Mouse (Mus musculus): ENCODE measurements around the gene Stpg3. TPM values are rescaled to one million over a fixed set of nuclear protein-coding genes. Genes with fewer than 3 reads are reported as not detected.

Gene Stpg3
- polyA plus RNA-seq, 1 experiment from 2014 or later = not detected

GRCm38 (mm10) chr2:25170326-25171100 is 43.9 kb downstream of the Stpg3 start:
- Histone ChIP-seq H3K9ac (ENCODE audit: low read depth, low read length) (no peak overlapping the region), H3K4me2 (replicated peaks; ENCODE audit: low read depth, low read length) (no peak overlapping the region), H3K4me1 (replicated peaks; ENCODE audit: control insufficient read depth, insufficient read depth, low read length) (peaks cover 33% of the 10 kb centered on the region), H3K9me3 (ENCODE audit: control insufficient read depth, low read length) (no peaks in the 10 kb centered on the region), H3K36me3 (ENCODE audit: control insufficient read depth, insufficient read depth, low read length) (no peaks in the 10 kb centered on the region), H3K4me3 (ENCODE audit: low read depth, low read length) (no peak overlapping the region), H3K27ac (ENCODE audit: low read depth, low read length) (peak overlapping the region; percentile 36; the same call in 1 of the 2 replicates), H3K27me3 (ENCODE audit: control insufficient read depth, insufficient read depth, low read length) (no peaks in the 10 kb centered on the region; the same call in 1 of the 2 replicates)
- DNase-seq (ENCODE audit: low spot score) = no peak
- WGBS = 75% methylated on average over 10 of the region's 10 CpGs
- no peak for ATAC-seq (ENCODE audit: low FRiP score)

- 9% methylated on average over 5 of the region's 5 CpGs for WGBS
- Histone ChIP-seq H3K4me1 (replicated peaks; ENCODE audit: control insufficient read depth, insufficient read depth, low read length) (peaks cover 28% of the 10 kb centered on the region), H3K4me3 (ENCODE audit: low read depth, low read length) (0 out of 2 replicates have a peak overlapping the region, but pooled peaks have one; percentile 8), H3K9me3 (ENCODE audit: control insufficient read depth, low read length) (no peaks in the 10 kb centered on the region), H3K9ac (ENCODE audit: low read depth, low read length) (no peak overlapping the region), H3K4me2 (replicated peaks; ENCODE audit: low read depth, low read length) (0 out of 2 replicates have a peak overlapping the region, but pooled peaks have one; percentile 2), H3K27ac (ENCODE audit: low read depth, low read length) (peak overlapping the region; percentile 86), H3K27me3 (ENCODE audit: control insufficient read depth, insufficient read depth, low read length) (no peaks in the 10 kb centered on the region; the same call in 1 of the 2 replicates), H3K36me3 (ENCODE audit: control insufficient read depth, insufficient read depth, low read length) (no peaks in the 10 kb centered on the region)
- ATAC-seq (ENCODE audit: low FRiP score) = no peak
- DNase-seq (ENCODE audit: low spot score) = peak; percentile 70
Measured at GRCm38 (mm10) chr2:25169778-25170177, 44.7 kb downstream of the Stpg3 start.

GRCm38 (mm10) chr2:25168665-25168978 is 45.8 kb downstream of the Stpg3 start:
- WGBS = 9% methylated on average over 2 of the region's 2 CpGs
- no peak; the same call in 1 of the 2 replicates for ATAC-seq (ENCODE audit: low FRiP score)
- Histone ChIP-seq H3K27ac (ENCODE audit: low read depth, low read length) (peak overlapping the region; percentile 86), H3K4me1 (replicated peaks; ENCODE audit: control insufficient read depth, insufficient read depth, low read length) (peaks cover 32% of the 10 kb centered on the region), H3K4me3 (ENCODE audit: low read depth, low read length) (peak overlapping the region; percentile 28), H3K36me3 (ENCODE audit: control insufficient read depth, insufficient read depth, low read length) (no peaks in the 10 kb centered on the region), H3K4me2 (replicated peaks; ENCODE audit: low read depth, low read length) (peak overlapping the region; percentile 49), H3K27me3 (ENCODE audit: control insufficient read depth, insufficient read depth, low read length) (no peaks in the 10 kb centered on the region), H3K9ac (ENCODE audit: low read depth, low read length) (peak overlapping the region; percentile 63; the same call in 1 of the 2 replicates), H3K9me3 (ENCODE audit: control insufficient read depth, low read length) (no peaks in the 10 kb centered on the region)
- DNase-seq (ENCODE audit: low spot score) = no peak

GRCm38 (mm10) chr2:25167919-25168664 is 46.3 kb downstream of the Stpg3 start:
- peak; percentile 82 for ATAC-seq (ENCODE audit: low FRiP score)
- WGBS = 0% methylated on average over 15 of the region's 41 CpGs
- Histone ChIP-seq H3K27ac (ENCODE audit: low read depth, low read length) (peak overlapping the region; percentile 86), H3K4me3 (ENCODE audit: low read depth, low read length) (peak overlapping the region; percentile 28), H3K36me3 (ENCODE audit: control insufficient read depth, insufficient read depth, low read length) (no peaks in the 10 kb centered on the region), H3K4me1 (replicated peaks; ENCODE audit: control insufficient read depth, insufficient read depth, low read length) (peaks cover 37% of the 10 kb centered on the region), H3K27me3 (ENCODE audit: control insufficient read depth, insufficient read depth, low read length) (no peaks in the 10 kb centered on the region), H3K4me2 (replicated peaks; ENCODE audit: low read depth, low read length) (peak overlapping the region; percentile 49), H3K9ac (ENCODE audit: low read depth, low read length) (peak overlapping the region; percentile 63), H3K9me3 (ENCODE audit: control insufficient read depth, low read length) (no peaks in the 10 kb centered on the region)
- peak; percentile 88 for DNase-seq (ENCODE audit: low spot score)

- Histone ChIP-seq H3K27me3 (ENCODE audit: control insufficient read depth, insufficient read depth, low read length) (no peaks in the 10 kb centered on the region), H3K27ac (ENCODE audit: low read depth, low read length) (peak overlapping the region; percentile 86), H3K4me3 (ENCODE audit: low read depth, low read length) (peak overlapping the region; percentile 28), H3K9me3 (ENCODE audit: control insufficient read depth, low read length) (no peaks in the 10 kb centered on the region), H3K4me2 (replicated peaks; ENCODE audit: low read depth, low read length) (peak overlapping the region; percentile 49), H3K9ac (ENCODE audit: low read depth, low read length) (peak overlapping the region; percentile 63), H3K36me3 (ENCODE audit: control insufficient read depth, insufficient read depth, low read length) (no peaks in the 10 kb centered on the region), H3K4me1 (replicated peaks; ENCODE audit: control insufficient read depth, insufficient read depth, low read length) (peaks cover 40% of the 10 kb centered on the region)
- peak; percentile 34 for ATAC-seq (ENCODE audit: low FRiP score)
- 19% methylated on average over 4 of the region's 4 CpGs for WGBS
- no peak for DNase-seq (ENCODE audit: low spot score)
Measured at GRCm38 (mm10) chr2:25167481-25167880, 47.0 kb downstream of the Stpg3 start.

Other genes starting within 250 kb of the Stpg3 start
- gene Mrpl41, start 239.5 kb downstream of the Stpg3 start, polyA plus RNA-seq (2014; fragmentation: Nextera tagmentation; extraction: Ambion mirVana) = 165 and 167 TPM in 2 replicates
- 2.9 TPM in 2 replicates for gene Pnpla7, start 238.6 kb downstream of the Stpg3 start, polyA plus RNA-seq (2014; fragmentation: Nextera tagmentation; extraction: Ambion mirVana)
- gene Nsmf, start 160.3 kb downstream of the Stpg3 start, polyA plus RNA-seq (2014; fragmentation: Nextera tagmentation; extraction: Ambion mirVana) = 37.6 and 51.1 TPM in 2 replicates
- gene Entpd8, start 134.3 kb downstream of the Stpg3 start, polyA plus RNA-seq (2014; fragmentation: Nextera tagmentation; extraction: Ambion mirVana) = not detected in 2 replicates
- not detected in 2 replicates for gene Noxa1, start 119.5 kb downstream of the Stpg3 start, polyA plus RNA-seq (2014; fragmentation: Nextera tagmentation; extraction: Ambion mirVana)
- 44.6 and 60.5 TPM in 2 replicates for gene Nrarp, start 33.9 kb downstream of the Stpg3 start, polyA plus RNA-seq (2014; fragmentation: Nextera tagmentation; extraction: Ambion mirVana)
- gene Tor4a, start 17.8 kb downstream of the Stpg3 start, polyA plus RNA-seq (2014; fragmentation: Nextera tagmentation; extraction: Ambion mirVana) = 0.94 and 2.4 TPM in 2 replicates
- gene Nelfb, start 3.1 kb downstream of the Stpg3 start, polyA plus RNA-seq (2014; fragmentation: Nextera tagmentation; extraction: Ambion mirVana) = 89.6 and 93.7 TPM in 2 replicates
- gene Fam166a, start 4.1 kb upstream of the Stpg3 start, polyA plus RNA-seq (2014; fragmentation: Nextera tagmentation; extraction: Ambion mirVana) = not detected in 2 replicates
- 519 and 526 TPM in 2 replicates for gene Tubb4b, start 10.1 kb upstream of the Stpg3 start, polyA plus RNA-seq (2014; fragmentation: Nextera tagmentation; extraction: Ambion mirVana)
- gene Slc34a3, start 19.7 kb upstream of the Stpg3 start, polyA plus RNA-seq (2014; fragmentation: Nextera tagmentation; extraction: Ambion mirVana) = not detected in 2 replicates
- not detected in 2 replicates for gene Rnf224, start 22.1 kb upstream of the Stpg3 start, polyA plus RNA-seq (2014; fragmentation: Nextera tagmentation; extraction: Ambion mirVana)
- 21.7 and 23.9 TPM in 2 replicates for gene Rnf208, start 27.6 kb upstream of the Stpg3 start, polyA plus RNA-seq (2014; fragmentation: Nextera tagmentation; extraction: Ambion mirVana)
- gene Cysrt1, start 27.8 kb upstream of the Stpg3 start, polyA plus RNA-seq (2014; fragmentation: Nextera tagmentation; extraction: Ambion mirVana) = not detected in 2 replicates
- 4.3 and 4.9 TPM in 2 replicates for gene AL732309.1, start 32.2 kb upstream of the Stpg3 start, polyA plus RNA-seq (2014; fragmentation: Nextera tagmentation; extraction: Ambion mirVana)
- 12.2 and 14.6 TPM in 2 replicates for gene Tmem203, start 40.8 kb upstream of the Stpg3 start, polyA plus RNA-seq (2014; fragmentation: Nextera tagmentation; extraction: Ambion mirVana)
- gene Tprn, start 48.0 kb upstream of the Stpg3 start, polyA plus RNA-seq (2014; fragmentation: Nextera tagmentation; extraction: Ambion mirVana) = 4.0 and 4.5 TPM in 2 replicates
- 244 and 248 TPM in 2 replicates for gene Ssna1, start 57.8 kb upstream of the Stpg3 start, polyA plus RNA-seq (2014; fragmentation: Nextera tagmentation; extraction: Ambion mirVana)
- gene Anapc2, start 57.8 kb upstream of the Stpg3 start, polyA plus RNA-seq (2014; fragmentation: Nextera tagmentation; extraction: Ambion mirVana) = 107 and 110 TPM in 2 replicates
- not detected in 2 replicates for gene Tmem210, start 73.5 kb upstream of the Stpg3 start, polyA plus RNA-seq (2014; fragmentation: Nextera tagmentation; extraction: Ambion mirVana)
- not detected in 2 replicates for gene Lrrc26, start 75.3 kb upstream of the Stpg3 start, polyA plus RNA-seq (2014; fragmentation: Nextera tagmentation; extraction: Ambion mirVana)
- gene Grin1, start 104.5 kb upstream of the Stpg3 start, polyA plus RNA-seq (2014; fragmentation: Nextera tagmentation; extraction: Ambion mirVana) = 3.6 and 3.9 TPM in 2 replicates
- 86.7 and 133 TPM in 2 replicates for gene Man1b1, start 117.7 kb upstream of the Stpg3 start, polyA plus RNA-seq (2014; fragmentation: Nextera tagmentation; extraction: Ambion mirVana)
- 13.4 and 21.3 TPM in 2 replicates for gene Dpp7, start 141.7 kb upstream of the Stpg3 start, polyA plus RNA-seq (2014; fragmentation: Nextera tagmentation; extraction: Ambion mirVana)
- gene Uap1l1, start 151.0 kb upstream of the Stpg3 start, polyA plus RNA-seq (2014; fragmentation: Nextera tagmentation; extraction: Ambion mirVana) = 4.1 and 6.5 TPM in 2 replicates
- gene Sapcd2, start 157.7 kb upstream of the Stpg3 start, polyA plus RNA-seq (2014; fragmentation: Nextera tagmentation; extraction: Ambion mirVana) = 41.0 and 45.2 TPM in 2 replicates
- 0.21 TPM in 1 of 2 replicates, not detected in the other for gene Entpd2, start 181.2 kb upstream of the Stpg3 start, polyA plus RNA-seq (2014; fragmentation: Nextera tagmentation; extraction: Ambion mirVana)
- 123 and 151 TPM in 2 replicates for gene Npdc1, start 184.7 kb upstream of the Stpg3 start, polyA plus RNA-seq (2014; fragmentation: Nextera tagmentation; extraction: Ambion mirVana)
- 0.11 TPM in 1 of 2 replicates, not detected in the other for gene Fut7, start 208.6 kb upstream of the Stpg3 start, polyA plus RNA-seq (2014; fragmentation: Nextera tagmentation; extraction: Ambion mirVana)
- 3.5 and 3.7 TPM in 2 replicates for gene Abca2, start 214.1 kb upstream of the Stpg3 start, polyA plus RNA-seq (2014; fragmentation: Nextera tagmentation; extraction: Ambion mirVana)
- 0.57 TPM in 1 of 2 replicates, not detected in the other for gene Clic3, start 242.2 kb upstream of the Stpg3 start, polyA plus RNA-seq (2014; fragmentation: Nextera tagmentation; extraction: Ambion mirVana)
- 27.6 and 28.0 TPM in 2 replicates for gene Paxx, start 246.5 kb upstream of the Stpg3 start, polyA plus RNA-seq (2014; fragmentation: Nextera tagmentation; extraction: Ambion mirVana)

Measured in hindbrain, embryonic 11.5 days (tissue).